Mouse (Mus musculus) heart, adult 2 months (tissue): ENCODE data around the gene Dtl.

Experiments
- CTCF ChIP-seq: fragments of 200-600 bp; IDR thresholded peaks from 2 replicates; pipeline ENCODE4 v1.8.1; 2022; ENCODE audit warnings: antibody characterized with exemption, mild to moderate bottlenecking, moderate library complexity
- EP300 ChIP-seq: fragments of 200-500 bp; IDR thresholded peaks from 2 replicates; pipeline ENCODE4 v1.6.1; 2011; ENCODE audit warnings: low read depth, low read length, control low read depth; ENCODE audit not compliant: insufficient read depth
- POLR2A ChIP-seq: fragments of 200-500 bp; IDR thresholded peaks from 2 replicates; pipeline ENCODE4 v1.6.1; 2011; ENCODE audit warnings: mild to moderate bottlenecking, low read depth, low read length, control low read depth; ENCODE audit not compliant: insufficient read depth

DNA sequence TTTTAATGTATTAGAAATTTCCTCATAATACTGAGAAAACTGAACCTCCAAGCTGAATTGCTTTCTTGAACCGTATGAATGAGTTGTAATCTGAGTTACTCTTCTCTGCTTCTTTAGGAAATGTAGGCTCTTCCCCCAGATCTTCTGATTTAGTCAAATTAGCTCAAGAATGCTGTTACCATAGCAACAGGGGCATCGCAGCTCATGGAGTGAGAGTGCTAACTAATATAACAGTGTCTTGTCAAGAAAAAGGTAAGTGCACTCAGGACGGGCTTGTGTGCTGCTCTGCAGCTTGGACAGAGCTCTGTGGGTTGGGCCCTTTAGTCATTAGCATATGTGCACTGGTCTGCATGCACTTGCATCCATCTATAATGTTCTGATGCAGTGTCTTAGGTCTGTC, 29.3 kb upstream of the Dtl start:
- TF ChIP-seq CTCF (no peak), POLR2A (no peak), EP300 (no peak)
